Comparison of ENCODE assay signal across 29 mouse cellular contexts in genomic region chr2:103008221-103008620, GRCm38 (mm10).
DNase-seq lines count a peak whose midpoint lies in the region; ATAC-seq and TF ChIP-seq lines count a peak whose summit lies in the region.
"Had no signal": no experiment of that assay in that cellular context is flagged by ENCODE, and none has a peak within 500 bp of the region (broad histone marks: within the 10 kb centered on the region; RNA-seq: fewer than 3 reads in every experiment).

No protein-coding gene starts in this region.

- no peaks in the 10 kb centered on the region for H3K27me3 ChIP-seq in liver, adult 2 months (ENCODE audit: control insufficient read depth, insufficient read depth, low read length)
- H3K27me3 ChIP-seq in liver, embryonic 11.5 days (replicated peaks; ENCODE audit: control insufficient read depth, insufficient read depth, low read length), result no peaks in the 10 kb centered on the region
- H3K27me3 ChIP-seq in MEL (ENCODE audit: control insufficient read depth in 1 of 2, insufficient read depth in 2 of 2, low read length in 2 of 2), result no peaks in the 10 kb centered on the region
- H3K27me3 ChIP-seq: embryonic facial prominence, embryonic 13.5 days; forebrain, embryonic 12.5 days; midbrain, embryonic 15.5 days; neural tube, embryonic 12.5 days had no signal

- H3K79me2 ChIP-seq in liver, adult 2 months (ENCODE audit: control insufficient read depth, insufficient read depth, low read length), result no peaks in the 10 kb centered on the region
- H3K79me2 ChIP-seq in MEL (ENCODE audit: control insufficient read depth, insufficient read depth, low read length, poor library complexity) (no peaks in the 10 kb centered on the region), macrophage (ENCODE audit: inconsistent target) (no peaks in the 10 kb centered on the region)

- TF ChIP-seq RAD21 in MEL (IDR thresholded peaks at IDR 0.05; ENCODE audit: low read depth, low read length), result no peak

- H3K4me1 ChIP-seq in liver, adult 2 months (ENCODE audit: control insufficient read depth, insufficient read depth, low read length), result no peaks in the 10 kb centered on the region
- H3K4me1 ChIP-seq in liver, embryonic 11.5 days (replicated peaks; ENCODE audit: control insufficient read depth, insufficient read depth, low read length), result no peaks in the 10 kb centered on the region
- H3K4me1 ChIP-seq in MEL (ENCODE audit: control insufficient read depth in 1 of 2, insufficient read depth in 2 of 2, low read length in 2 of 2), result peaks cover 0 to 5% of the 10 kb centered on the region in 2 experiments; a peak in 2 of 4 replicates
- H3K4me1 ChIP-seq: embryonic facial prominence, embryonic 13.5 days; midbrain, embryonic 15.5 days; neural tube, embryonic 12.5 days had no signal

- no peaks in the 10 kb centered on the region for H3K36me3 ChIP-seq in liver, adult 2 months (ENCODE audit: control insufficient read depth, insufficient read depth, low read length)
- H3K36me3 ChIP-seq in liver, embryonic 11.5 days (ENCODE audit: control insufficient read depth, insufficient read depth, low read length), result no peaks in the 10 kb centered on the region
- H3K36me3 ChIP-seq in MEL (ENCODE audit: control insufficient read depth in 1 of 2, insufficient read depth in 2 of 2, low read length in 2 of 2), result no peaks in the 10 kb centered on the region; a peak in 1 of 4 replicates
- no peaks in the 10 kb centered on the region for H3K36me3 ChIP-seq in macrophage (ENCODE audit: inconsistent target)
- H3K36me3 ChIP-seq: embryonic facial prominence, embryonic 13.5 days; forebrain, embryonic 12.5 days; heart, embryonic 10.5 days; midbrain, embryonic 15.5 days; neural tube, embryonic 12.5 days had no signal

- TF ChIP-seq POLR2A in liver, adult 2 months (IDR thresholded peaks at IDR 0.05; ENCODE audit: extremely low read depth, insufficient read depth, low read length), result no peak
- TF ChIP-seq POLR2A in MEL (IDR thresholded peaks at IDR 0.05; ENCODE audit: control insufficient read depth in 1 of 2, insufficient read depth in 1 of 2, low read depth in 1 of 2, low read length in 2 of 2, poor library complexity in 1 of 2), result no peak

- no peak for TF ChIP-seq EP300 in MEL (IDR thresholded peaks at IDR 0.05; ENCODE audit: low read depth in 1 of 2, low read length in 2 of 2)

- H3K9ac ChIP-seq in liver, adult 2 months (ENCODE audit: low read depth, low read length), result no peak overlapping the region
- no peak overlapping the region for H3K9ac ChIP-seq in liver, embryonic 11.5 days (ENCODE audit: low read depth, low read length)
- H3K9ac ChIP-seq in MEL (ENCODE audit: control insufficient read depth, low read depth, low read length, poor library complexity, severe bottlenecking), result no peak overlapping the region
- H3K9ac ChIP-seq: embryonic facial prominence, embryonic 13.5 days; forebrain, embryonic 12.5 days; forebrain, postnatal 0 days; hindbrain, embryonic 14.5 days; liver, embryonic 14.5 days; lung, embryonic 14.5 days; midbrain, embryonic 15.5 days; neural tube, embryonic 12.5 days had no signal

- TF ChIP-seq CTCF in liver, adult 2 months (IDR thresholded peaks at IDR 0.05; ENCODE audit: low read depth, low read length), result no peak
- TF ChIP-seq CTCF in MEL (IDR thresholded peaks at IDR 0.05 in 2 of 3, conservative IDR thresholded peaks at IDR 0.05 in 1 of 3; ENCODE audit: control insufficient read depth in 1 of 3, insufficient read depth in 1 of 3, low read depth in 2 of 3, low read length in 3 of 3, poor library complexity in 1 of 3, severe bottlenecking in 1 of 3), result no peak

- peak; percentile 28 for DNase-seq in liver, adult 2 months (ENCODE audit: extremely low read depth, low read depth, low spot score)
- no peak for DNase-seq in liver, embryonic 11.5 days (ENCODE audit: low spot score)
- DNase-seq in MEL (ENCODE audit: low read depth, low spot score), result peak; percentile 57
- no peak for DNase-seq in spleen, adult 12 weeks (ENCODE audit: low spot score)
- no peak for DNase-seq in embryo, embryonic 11 days
- DNase-seq in gastrocnemius, postnatal 25 days, result no peak
- DNase-seq: adrenal gland, postnatal 10 days; B cell, adult 2 months; cerebellum, adult 11 months; cerebellum, adult 9-10 months; cerebellum, postnatal 36 days; forebrain, postnatal 0 days; kidney, postnatal 25 days; lung, embryonic 14.5 days; lung, postnatal 14 days; right cerebral cortex, postnatal 4 days had no signal

- no peak overlapping the region for H3K4me3 ChIP-seq in liver, adult 2 months (ENCODE audit: insufficient read depth, low read depth, low read length)
- H3K4me3 ChIP-seq in liver, embryonic 11.5 days (ENCODE audit: low read depth, low read length), result no peak overlapping the region
- H3K4me3 ChIP-seq in MEL (ENCODE audit: control insufficient read depth in 1 of 2, insufficient read depth in 1 of 2, low read depth in 2 of 2, low read length in 2 of 2) (no peak overlapping the region), macrophage (ENCODE audit: inconsistent target) (no peak overlapping the region)
- H3K4me3 ChIP-seq: embryonic facial prominence, embryonic 13.5 days; forebrain, embryonic 12.5 days; heart, embryonic 10.5 days; layer of hippocampus, adult 2 months; left cerebral cortex, adult 2 months; midbrain, embryonic 15.5 days; myocyte; neural tube, embryonic 12.5 days had no signal

- no peak for ATAC-seq in liver, embryonic 11.5 days (replicated peaks; ENCODE audit: low FRiP score)
- peak; percentile 19; the same call in 1 of the 2 replicates for ATAC-seq in neutrophil, adult 5-6 weeks (ENCODE audit: extremely low read depth, insufficient number of reproducible peaks, low FRiP score, poor library complexity, severe bottlenecking)
- ATAC-seq: forebrain, postnatal 0 days; intestine, postnatal 0 days; midbrain, embryonic 15.5 days had no signal

- no peak overlapping the region for H3K4me2 ChIP-seq in liver, embryonic 11.5 days
- H3K4me2 ChIP-seq: embryonic facial prominence, embryonic 13.5 days; forebrain, embryonic 12.5 days; hindbrain, embryonic 14.5 days; lung, embryonic 14.5 days; midbrain, embryonic 15.5 days; neural tube, embryonic 12.5 days had no signal

- 88% methylated on average over 3 of the region's 3 CpGs for WGBS in liver, adult 2 months
- 79% methylated on average over 3 of the region's 3 CpGs for WGBS in liver, embryonic 11.5 days
- 34% methylated on average over 3 of the region's 3 CpGs for WGBS in macrophage (ENCODE audit: missing documents)

- no peaks in the 10 kb centered on the region for H3K9me3 ChIP-seq in liver, embryonic 11.5 days (ENCODE audit: control insufficient read depth, low read length)
- no peaks in the 10 kb centered on the region for H3K9me3 ChIP-seq in MEL (replicated peaks; ENCODE audit: insufficient read depth, low read length)
- H3K9me3 ChIP-seq: embryonic facial prominence, embryonic 13.5 days; heart, embryonic 10.5 days; midbrain, embryonic 15.5 days; neural tube, embryonic 12.5 days had no signal

- no peak overlapping the region for H3K27ac ChIP-seq in liver, adult 2 months (replicated peaks; ENCODE audit: insufficient read depth, low read depth, low read length)
- H3K27ac ChIP-seq in liver, embryonic 11.5 days (ENCODE audit: low read depth, low read length), result no peak overlapping the region
- H3K27ac ChIP-seq in MEL (ENCODE audit: control insufficient read depth, low read depth, low read length) (no peak overlapping the region), macrophage (peak overlapping the region; percentile 83)
- H3K27ac ChIP-seq: embryonic facial prominence, embryonic 13.5 days; forebrain, embryonic 12.5 days; heart, embryonic 10.5 days; hindbrain, embryonic 14.5 days; layer of hippocampus, adult 2 months; left cerebral cortex, adult 2 months; liver, embryonic 14.5 days; midbrain, embryonic 15.5 days; neural tube, embryonic 12.5 days had no signal

TF ChIP-seq in MEL, 35 proteins besides CTCF, POLR2A, EP300 and RAD21:
- TF ChIP-seq ZNF384 (IDR thresholded peaks at IDR 0.05; ENCODE audit: low read depth, low read length) (peak; percentile 60), HCFC1 (IDR thresholded peaks at IDR 0.05; ENCODE audit: low read depth, low read length) (no peak), ELF1 (IDR thresholded peaks at IDR 0.05; ENCODE audit: low read depth, low read length) (no peak), MAFK (IDR thresholded peaks at IDR 0.05; ENCODE audit: borderline replicate concordance, low read depth, low read length) (no peak), TCF12 (IDR thresholded peaks at IDR 0.05; ENCODE audit: low read depth, low read length) (no peak)
TF ChIP-seq in MEL: peak in this region for 1.

Comparison
In these comparisons a context has a peak if more than half of its experiments do, and no peak if none do; other contexts are left out.
1. DNase-seq: peak in liver, adult 2 months (single experiment) and MEL (single experiment); none in liver, embryonic 11.5 days (single experiment), spleen, adult 12 weeks (single experiment), embryo, embryonic 11 days (single experiment) and gastrocnemius, postnatal 25 days (single experiment).